Mouse (Mus musculus): ENCODE measurements around the gene Igdcc3.

Igdcc3 gene

DNA sequence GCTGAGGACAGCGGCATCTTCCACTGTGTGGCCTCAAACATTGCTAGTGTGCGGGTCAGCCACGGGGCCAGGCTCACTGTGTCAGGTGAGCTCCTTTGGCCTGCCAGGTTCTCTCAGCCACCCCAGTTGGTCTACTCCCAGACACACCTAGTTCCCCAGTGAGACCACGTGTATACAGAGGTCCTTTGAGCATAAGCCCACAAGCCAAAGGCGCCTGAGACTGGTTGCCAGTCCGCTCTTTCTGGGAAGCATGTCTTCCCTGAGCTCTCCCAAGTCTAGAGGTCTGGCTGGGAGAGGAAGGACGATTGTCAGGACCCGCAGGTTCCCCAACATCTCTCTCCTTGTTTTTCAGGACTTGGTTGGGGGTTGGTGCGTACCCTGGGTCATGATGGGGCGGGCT, 36.9 kb downstream of the Igdcc3 start:
- Histone ChIP-seq H3K36me3 (ENCODE audit: control insufficient read depth, insufficient read depth, low read length, poor library complexity, severe bottlenecking) (no peaks in the 10 kb centered on the region), H3K27me3 (ENCODE audit: control insufficient read depth, insufficient read depth, low read length, poor library complexity, severe bottlenecking) (no peaks in the 10 kb centered on the region)
- DNase-seq (ENCODE audit: low read depth, low spot score) = no peak

DNA sequence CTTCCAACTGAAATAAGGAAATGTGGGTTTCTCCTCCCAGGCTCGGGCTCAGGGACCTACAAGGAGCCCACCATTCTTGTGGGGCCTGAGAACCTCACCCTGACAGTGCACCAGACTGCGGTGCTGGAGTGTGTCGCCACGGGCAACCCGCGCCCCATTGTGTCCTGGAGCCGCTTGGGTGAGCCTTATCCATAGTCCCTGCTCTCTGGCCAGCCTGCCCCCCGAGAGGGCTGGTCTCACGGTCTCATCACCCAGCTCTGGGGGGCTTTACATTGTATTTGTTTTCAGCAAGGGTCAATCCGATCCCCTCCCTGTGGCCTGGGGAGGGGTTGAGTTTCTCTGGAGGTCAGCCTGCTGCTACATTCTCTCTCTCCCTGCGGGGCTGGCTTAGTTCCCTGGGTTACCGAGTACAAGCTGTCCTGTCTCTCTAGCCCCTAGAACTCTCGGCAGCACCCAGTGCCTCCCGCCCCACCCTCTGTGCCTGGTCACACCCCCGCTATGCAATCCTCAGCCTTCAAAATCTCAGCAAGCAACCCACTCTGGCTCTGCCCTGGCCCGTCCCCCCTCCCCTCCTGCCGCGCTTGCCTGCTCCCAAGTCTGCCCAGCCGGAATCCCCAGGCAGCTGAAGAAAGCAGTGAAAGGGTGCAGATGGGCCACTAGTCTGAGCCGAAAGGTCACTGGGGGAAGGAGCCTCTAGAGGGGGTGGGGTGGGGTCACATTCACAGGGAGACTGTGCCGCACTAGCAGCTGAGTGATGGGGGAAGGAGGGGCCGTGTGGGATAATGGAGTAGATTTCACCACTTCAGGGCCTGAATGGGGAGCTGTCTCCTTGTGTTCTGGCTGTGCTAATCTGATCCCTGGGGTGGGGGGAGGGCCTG, 37.6 kb downstream of the Igdcc3 start:
- no peak for DNase-seq (ENCODE audit: low read depth, low spot score)
- H3K27me3 ChIP-seq (ENCODE audit: control insufficient read depth, insufficient read depth, low read length, poor library complexity, severe bottlenecking) = no peaks in the 10 kb centered on the region
- no peaks in the 10 kb centered on the region for H3K36me3 ChIP-seq (ENCODE audit: control insufficient read depth, insufficient read depth, low read length, poor library complexity, severe bottlenecking)

DNA sequence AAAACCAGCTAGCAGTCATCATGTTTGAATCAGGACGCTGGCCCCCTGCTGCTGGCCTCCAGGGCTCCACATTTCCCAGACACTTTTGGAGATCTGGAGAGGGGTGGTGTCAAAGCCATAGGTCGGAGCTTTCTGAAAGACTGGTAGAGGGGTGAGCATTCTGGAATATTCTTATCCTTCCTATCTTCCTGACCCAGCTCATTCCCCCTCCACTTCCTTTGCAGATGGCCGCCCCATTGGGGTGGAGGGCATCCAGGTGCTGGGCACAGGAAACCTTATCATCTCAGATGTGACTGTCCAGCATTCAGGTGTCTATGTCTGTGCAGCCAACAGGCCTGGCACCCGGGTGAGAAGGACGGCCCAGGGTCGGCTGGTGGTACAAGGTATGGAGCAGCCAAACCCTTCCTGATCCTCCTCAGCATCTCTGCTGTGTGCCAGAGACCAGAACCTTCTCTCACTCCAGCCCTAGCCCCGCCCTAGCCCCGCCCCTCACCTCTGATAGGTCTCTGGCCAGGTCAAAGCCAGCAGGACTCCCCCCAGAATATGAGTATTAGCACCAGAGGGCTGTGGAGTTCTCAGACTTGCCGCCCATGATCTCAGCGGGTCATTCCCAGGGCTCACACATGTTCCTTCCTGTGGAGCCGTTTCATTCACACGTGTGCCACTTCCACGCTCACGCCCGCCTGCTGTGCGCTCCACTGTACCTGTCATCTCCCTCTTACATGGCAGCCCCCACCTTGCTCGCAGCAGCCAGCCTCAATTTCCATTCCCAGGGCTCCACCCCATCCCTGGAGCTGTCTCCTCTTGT, 39.0 kb downstream of the Igdcc3 start:
- H3K27me3 ChIP-seq (ENCODE audit: control insufficient read depth, insufficient read depth, low read length, poor library complexity, severe bottlenecking) = no peaks in the 10 kb centered on the region
- no peaks in the 10 kb centered on the region for H3K36me3 ChIP-seq (ENCODE audit: control insufficient read depth, insufficient read depth, low read length, poor library complexity, severe bottlenecking)
- peak; percentile 32 for DNase-seq (ENCODE audit: low read depth, low spot score)

DNA sequence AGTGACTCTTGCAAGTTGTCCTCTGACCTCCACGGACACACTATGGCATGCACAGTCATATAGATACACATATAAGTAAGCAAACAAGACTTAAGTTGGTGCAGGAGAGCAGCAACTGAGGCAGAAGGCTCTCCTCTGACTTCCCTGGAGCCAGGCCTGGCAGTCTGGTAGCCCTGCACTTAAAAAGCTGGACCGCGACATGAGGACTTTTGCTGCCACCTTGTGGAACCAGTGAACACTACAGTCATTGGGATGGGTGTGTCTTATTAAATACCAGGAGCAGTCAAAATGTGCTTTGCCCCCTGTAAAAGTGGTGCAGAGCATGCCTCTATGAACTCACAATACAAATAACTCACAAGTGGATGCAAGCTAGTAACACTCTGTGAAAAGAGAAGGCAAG, 47.6 kb downstream of the Igdcc3 start:
- H3K27me3 ChIP-seq (ENCODE audit: control insufficient read depth, insufficient read depth, low read length, poor library complexity, severe bottlenecking) = no peaks in the 10 kb centered on the region
- DNase-seq (ENCODE audit: low read depth, low spot score) = peak; percentile 94
- H3K36me3 ChIP-seq (ENCODE audit: control insufficient read depth, insufficient read depth, low read length, poor library complexity, severe bottlenecking) = no peaks in the 10 kb centered on the region

DNA sequence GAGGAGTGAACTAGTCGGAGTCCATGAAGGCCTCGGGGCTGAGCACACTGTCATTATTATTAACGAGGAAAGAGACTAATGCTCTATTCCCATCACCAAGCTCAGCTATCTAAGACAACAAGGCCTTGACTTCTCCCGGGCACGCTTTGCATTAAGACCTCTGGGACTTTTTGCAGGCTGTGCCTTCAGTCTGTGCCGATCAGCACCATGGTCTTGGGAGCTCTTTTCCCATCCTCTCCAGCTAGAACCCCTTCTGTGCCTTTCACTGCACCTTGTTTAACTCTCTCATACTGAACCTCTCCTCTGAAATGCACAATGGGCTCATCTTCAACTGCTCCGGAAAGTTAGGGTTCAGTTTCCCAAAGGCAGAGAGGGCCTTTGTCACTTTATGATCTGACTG, 49.3 kb downstream of the Igdcc3 start:
- no peak for DNase-seq (ENCODE audit: low read depth, low spot score)
- Histone ChIP-seq H3K27me3 (ENCODE audit: control insufficient read depth, insufficient read depth, low read length, poor library complexity, severe bottlenecking) (no peaks in the 10 kb centered on the region), H3K36me3 (ENCODE audit: control insufficient read depth, insufficient read depth, low read length, poor library complexity, severe bottlenecking) (no peaks in the 10 kb centered on the region)

DNA sequence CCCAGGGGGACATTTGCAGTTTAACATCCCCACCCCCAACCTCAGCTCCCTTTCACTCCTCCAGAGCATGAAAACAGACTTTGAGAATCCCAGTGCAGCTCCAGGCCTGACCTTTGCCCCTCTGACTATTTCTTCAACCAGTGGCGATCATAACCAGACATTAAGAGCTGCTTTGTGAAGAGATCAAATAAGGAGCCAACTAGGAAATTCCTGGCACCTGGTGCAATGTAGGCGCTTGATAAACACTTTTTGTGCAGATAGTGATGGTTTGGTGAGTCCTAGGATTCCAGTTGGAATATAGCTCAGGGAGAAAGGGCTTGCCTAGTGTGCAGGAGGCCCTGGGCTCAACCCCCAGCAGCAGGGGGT, 50.4 kb downstream of the Igdcc3 start:
- Histone ChIP-seq H3K36me3 (ENCODE audit: control insufficient read depth, insufficient read depth, low read length, poor library complexity, severe bottlenecking) (no peaks in the 10 kb centered on the region), H3K27me3 (ENCODE audit: control insufficient read depth, insufficient read depth, low read length, poor library complexity, severe bottlenecking) (no peaks in the 10 kb centered on the region)
- DNase-seq (ENCODE audit: low read depth, low spot score) = no peak

DNA sequence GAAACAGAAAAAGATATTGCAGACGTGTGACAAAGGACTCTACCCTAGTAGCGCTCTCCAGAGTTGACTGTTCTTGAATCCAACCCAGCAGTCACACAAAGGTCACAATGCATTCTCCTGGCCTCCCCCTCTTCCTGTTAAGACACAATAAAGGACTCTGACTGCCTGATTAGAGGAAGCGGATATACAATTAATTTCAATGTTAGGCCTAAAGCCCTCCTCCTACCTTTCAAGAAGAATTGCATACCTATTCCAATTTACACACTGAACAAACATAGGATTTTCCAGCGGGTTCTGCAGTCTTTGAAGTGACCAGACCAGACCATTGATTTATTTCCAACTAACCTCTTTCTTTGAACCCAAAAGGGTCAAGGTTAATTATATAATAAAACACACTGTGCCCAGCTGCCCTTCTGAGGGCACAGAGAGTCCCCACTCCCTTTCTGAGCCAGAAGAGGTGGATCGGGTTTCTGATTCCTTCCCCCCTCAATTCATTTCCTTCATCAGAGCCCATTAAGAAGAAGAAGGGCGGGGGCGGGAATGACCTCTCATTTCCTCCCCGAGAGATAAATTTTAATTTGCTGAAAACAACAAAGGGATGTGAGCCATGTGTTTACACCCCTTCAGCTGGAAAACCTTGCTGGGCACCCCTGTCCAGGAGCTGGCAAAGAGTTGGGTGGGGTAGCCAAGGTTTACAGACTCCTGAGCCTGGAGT, 50.9 kb downstream of the Igdcc3 start:
- no peak for DNase-seq (ENCODE audit: low read depth, low spot score)
- Histone ChIP-seq H3K36me3 (ENCODE audit: control insufficient read depth, insufficient read depth, low read length, poor library complexity, severe bottlenecking) (no peaks in the 10 kb centered on the region), H3K27me3 (ENCODE audit: control insufficient read depth, insufficient read depth, low read length, poor library complexity, severe bottlenecking) (no peaks in the 10 kb centered on the region)

DNA sequence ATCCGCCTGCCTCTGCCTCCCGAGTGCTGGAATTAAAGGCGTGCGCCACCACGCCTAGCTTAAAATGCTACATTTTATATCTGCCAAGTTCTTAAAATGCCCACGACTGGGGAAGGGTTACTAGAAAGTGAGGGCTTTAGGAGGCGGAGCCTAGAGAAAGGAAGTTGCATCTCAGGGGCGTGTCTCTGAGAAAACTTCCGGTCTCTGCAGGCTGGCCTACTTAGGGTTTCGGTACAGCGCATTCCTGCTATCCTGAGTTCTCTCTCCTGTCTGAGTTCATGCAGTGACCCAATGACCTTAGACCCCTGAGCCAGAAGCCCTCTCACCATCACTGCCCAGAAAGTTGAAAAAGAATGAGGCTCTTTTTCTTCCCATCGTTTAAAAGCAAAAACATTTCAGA, 52.2 kb downstream of the Igdcc3 start:
- peak; percentile 44 for DNase-seq (ENCODE audit: low read depth, low spot score)
- H3K27me3 ChIP-seq (ENCODE audit: control insufficient read depth, insufficient read depth, low read length, poor library complexity, severe bottlenecking) = no peaks in the 10 kb centered on the region
- H3K36me3 ChIP-seq (ENCODE audit: control insufficient read depth, insufficient read depth, low read length, poor library complexity, severe bottlenecking) = no peaks in the 10 kb centered on the region

DNA sequence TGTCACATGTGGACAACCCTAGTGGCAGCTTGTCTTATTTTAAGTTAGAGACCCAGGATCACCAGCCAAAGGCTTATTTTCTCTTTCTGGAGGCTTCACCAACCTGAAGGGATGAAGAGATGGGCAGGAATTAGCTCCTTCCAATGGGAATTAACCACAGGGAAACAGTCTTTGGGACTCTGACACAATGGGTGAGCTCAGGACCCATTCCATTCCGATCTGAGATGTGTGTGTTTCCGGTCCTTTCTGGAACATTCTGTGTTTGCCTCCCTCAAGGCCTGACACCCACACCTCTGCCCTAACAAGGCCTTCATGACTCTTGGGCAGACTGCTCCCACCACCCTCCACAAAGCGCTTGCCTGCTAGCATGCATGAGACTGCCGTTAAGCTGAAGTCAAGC, 54.1 kb downstream of the Igdcc3 start, which contains the start of gene Parp16:
Parp16 (plus strand) TSS at position 301 of the 400 bp plus-strand sequence.
- no peak for DNase-seq (ENCODE audit: low read depth, low spot score)
- no peaks in the 10 kb centered on the region for H3K27me3 ChIP-seq (ENCODE audit: control insufficient read depth, insufficient read depth, low read length, poor library complexity, severe bottlenecking)
- no peaks in the 10 kb centered on the region for H3K36me3 ChIP-seq (ENCODE audit: control insufficient read depth, insufficient read depth, low read length, poor library complexity, severe bottlenecking)

DNA sequence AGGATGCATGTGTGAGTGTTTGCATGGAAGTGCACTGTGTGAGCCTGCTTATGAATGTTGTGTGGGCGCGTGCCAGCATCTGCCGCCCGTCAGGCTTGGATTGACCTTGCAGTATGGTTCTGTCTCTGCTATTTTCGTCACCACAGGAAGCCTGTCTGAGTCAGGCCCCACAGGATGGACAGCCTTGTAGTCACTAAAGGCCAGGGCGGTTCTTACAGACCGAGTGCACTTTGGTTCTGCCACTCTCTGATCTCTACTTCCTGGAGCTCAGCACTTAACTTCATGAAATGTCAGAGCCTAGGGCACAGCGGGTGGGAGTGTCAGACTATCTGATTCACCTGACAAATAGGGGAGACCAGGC, 54.6 kb downstream of the Igdcc3 start:
- no peaks in the 10 kb centered on the region for H3K36me3 ChIP-seq (ENCODE audit: control insufficient read depth, insufficient read depth, low read length, poor library complexity, severe bottlenecking)
- H3K27me3 ChIP-seq (ENCODE audit: control insufficient read depth, insufficient read depth, low read length, poor library complexity, severe bottlenecking) = no peaks in the 10 kb centered on the region
- DNase-seq (ENCODE audit: low read depth, low spot score) = peak; percentile 74

DNA sequence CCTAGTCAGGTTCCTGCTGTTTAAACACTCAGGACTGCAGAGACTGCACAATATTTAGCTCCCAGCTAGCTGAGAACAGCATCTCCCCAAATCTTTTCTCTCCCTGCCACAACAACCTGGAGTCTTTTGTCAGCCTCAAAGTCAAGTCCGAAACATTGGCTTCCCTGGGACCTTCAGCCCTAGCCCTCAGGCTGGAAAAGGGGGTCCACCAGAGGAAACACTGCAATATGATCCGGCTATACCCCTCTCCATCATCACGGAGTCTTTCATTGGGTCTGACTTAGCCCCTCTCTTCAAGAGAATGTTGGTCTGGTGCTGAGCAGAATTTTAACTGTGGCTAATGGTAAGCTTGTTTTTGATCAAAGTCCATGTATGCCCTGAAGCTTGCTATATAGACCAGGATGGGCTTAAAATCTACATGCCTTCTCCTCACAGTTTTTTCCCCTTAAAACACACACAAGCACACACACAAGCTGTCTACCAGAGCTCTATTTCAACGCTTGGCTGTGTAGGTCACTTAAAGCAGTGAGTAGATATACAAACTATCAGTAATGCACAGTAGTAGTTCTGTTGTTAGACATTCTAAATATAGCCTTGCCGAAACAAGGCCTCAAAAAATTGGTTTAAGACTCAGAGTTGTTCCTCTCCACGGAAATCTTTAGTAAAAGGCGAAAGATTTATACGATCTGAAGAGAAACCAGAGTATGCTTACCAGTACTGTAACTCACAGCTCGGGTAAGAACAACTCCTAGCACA, 55.2 kb downstream of the Igdcc3 start:
- DNase-seq (ENCODE audit: low read depth, low spot score) = peak; percentile 87
- H3K27me3 ChIP-seq (ENCODE audit: control insufficient read depth, insufficient read depth, low read length, poor library complexity, severe bottlenecking) = no peaks in the 10 kb centered on the region
- H3K36me3 ChIP-seq (ENCODE audit: control insufficient read depth, insufficient read depth, low read length, poor library complexity, severe bottlenecking) = no peaks in the 10 kb centered on the region

DNA sequence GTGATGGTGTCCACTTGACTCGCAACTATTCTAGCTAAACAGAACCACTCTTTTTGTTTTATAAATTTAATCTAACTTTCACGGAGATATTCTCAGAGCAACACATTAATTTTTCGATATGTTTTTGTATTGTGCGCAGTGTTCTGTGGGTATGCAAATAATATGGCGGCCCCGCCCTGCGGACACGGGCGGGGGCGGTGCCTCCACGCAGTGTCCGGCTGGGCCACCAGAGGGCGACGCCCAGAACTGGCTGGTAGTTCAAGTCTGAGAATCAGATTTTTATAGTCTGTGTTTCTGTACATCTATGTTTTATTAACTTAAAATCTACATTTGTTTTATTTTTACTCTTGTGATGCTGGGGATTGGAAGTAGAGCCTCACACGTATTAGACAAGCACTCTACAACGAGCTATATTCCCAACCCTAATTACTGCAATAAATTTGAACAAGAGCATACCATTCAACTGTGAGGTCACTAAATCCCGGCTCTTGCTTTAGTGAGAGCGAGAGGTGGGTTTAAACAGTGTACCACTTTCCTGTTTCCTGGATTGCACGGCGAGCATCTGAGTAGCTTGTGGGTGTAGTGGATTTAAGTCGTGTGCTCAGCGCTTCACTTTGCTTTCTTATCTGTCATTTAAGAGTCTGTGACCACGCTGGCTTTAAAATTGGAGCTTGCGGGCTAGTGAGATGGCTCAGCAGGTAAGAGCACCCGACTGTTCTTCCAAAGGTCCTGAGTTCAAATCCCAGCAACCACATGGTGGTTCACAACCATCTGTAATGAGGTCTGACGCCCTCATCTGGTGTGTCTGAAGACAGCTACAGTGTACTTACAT, 56.0 kb downstream of the Igdcc3 start:
- peak; percentile 94 for DNase-seq (ENCODE audit: low read depth, low spot score)
- Histone ChIP-seq H3K36me3 (ENCODE audit: control insufficient read depth, insufficient read depth, low read length, poor library complexity, severe bottlenecking) (no peaks in the 10 kb centered on the region), H3K27me3 (ENCODE audit: control insufficient read depth, insufficient read depth, low read length, poor library complexity, severe bottlenecking) (no peaks in the 10 kb centered on the region)

DNA sequence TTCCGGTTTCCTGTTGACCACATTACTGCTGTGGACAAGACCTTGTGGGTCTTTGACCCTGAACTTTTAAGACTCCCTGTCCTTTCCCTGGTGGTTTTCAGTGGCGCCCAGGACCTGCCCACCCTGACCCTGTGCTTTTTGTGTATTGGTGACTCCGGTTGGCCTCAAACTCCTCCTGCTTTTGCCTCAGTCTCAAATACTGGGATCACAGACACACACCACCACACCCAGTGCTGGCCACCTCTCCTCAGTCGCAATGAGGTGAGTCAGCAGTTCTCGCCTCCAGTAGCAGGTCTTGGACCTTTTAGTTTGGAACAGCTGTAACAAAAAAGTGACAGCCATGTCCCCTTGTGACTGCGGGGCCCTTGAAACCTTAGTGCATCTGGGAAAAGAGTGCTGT, 56.8 kb downstream of the Igdcc3 start:
- no peak for DNase-seq (ENCODE audit: low read depth, low spot score)
- H3K27me3 ChIP-seq (ENCODE audit: control insufficient read depth, insufficient read depth, low read length, poor library complexity, severe bottlenecking) = no peaks in the 10 kb centered on the region
- no peaks in the 10 kb centered on the region for H3K36me3 ChIP-seq (ENCODE audit: control insufficient read depth, insufficient read depth, low read length, poor library complexity, severe bottlenecking)

DNA sequence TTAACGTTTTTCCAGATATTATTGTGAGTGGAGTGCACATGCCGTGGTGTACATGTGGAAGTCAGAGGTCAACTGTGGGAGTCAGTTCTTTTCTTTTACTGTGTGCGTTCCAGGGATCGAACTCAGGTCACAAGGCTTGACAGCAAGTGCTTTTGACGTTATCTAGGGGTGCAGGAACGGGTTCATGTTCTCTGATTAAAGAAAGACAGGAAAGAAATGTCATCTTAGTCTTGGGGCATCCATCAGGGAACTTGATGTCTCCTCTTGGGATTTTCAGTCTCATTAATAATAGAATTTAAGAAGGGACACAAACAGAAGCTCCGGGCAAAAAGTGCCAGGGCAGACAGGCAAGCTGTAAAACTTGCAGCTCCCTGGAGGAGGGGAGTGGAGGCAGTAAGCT, 58.7 kb downstream of the Igdcc3 start:
- H3K36me3 ChIP-seq (ENCODE audit: control insufficient read depth, insufficient read depth, low read length, poor library complexity, severe bottlenecking) = no peaks in the 10 kb centered on the region

More for the DNA sequence above, 58.7 kb downstream of the Igdcc3 start:
- no peak for DNase-seq (ENCODE audit: low read depth, low spot score)
- no peaks in the 10 kb centered on the region for H3K27me3 ChIP-seq (ENCODE audit: control insufficient read depth, insufficient read depth, low read length, poor library complexity, severe bottlenecking)

Measured in splenic B cell, adult 2 months (primary cell).